Mouse (Mus musculus) A20 (cell line): ENCODE measurements around the gene Gm5580.
"Not testable (repeated sequence)": the region's sequence is repeated elsewhere in the genome, so short reads cannot be mapped to it uniquely, and the experiment has no call there.

Experiments
- DNase-seq: peaks from one replicate; pipeline ENCODE4 v3.0.0-alpha.2; 2011; ENCODE audit warnings: low read depth, low spot score

Gene Gm5580

DNA sequence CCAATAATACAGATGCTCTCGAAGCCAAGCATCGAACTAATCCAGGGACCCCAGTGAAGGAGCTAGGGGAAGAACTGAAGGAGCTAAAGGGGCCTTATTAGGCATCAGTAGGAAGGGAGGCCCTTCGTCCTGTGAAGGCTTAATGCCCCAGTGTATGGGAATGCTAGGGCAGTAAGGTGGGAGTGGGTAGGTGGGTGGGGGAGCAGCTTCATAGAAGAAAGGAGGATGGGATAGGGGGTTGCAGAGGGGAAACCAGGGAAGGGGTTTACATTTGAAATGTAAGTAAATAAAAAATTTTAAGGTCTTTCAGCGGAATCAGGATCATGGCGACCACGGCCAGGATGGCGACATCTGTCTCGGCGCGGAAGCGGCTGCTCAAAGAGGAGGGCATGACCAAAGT is at the start of gene Gm5580:
Gene Gm5580 (plus strand): TSS at position 301 of the 400 bp plus-strand sequence.
- DNase-seq: not testable (repeated sequence)

DNA sequence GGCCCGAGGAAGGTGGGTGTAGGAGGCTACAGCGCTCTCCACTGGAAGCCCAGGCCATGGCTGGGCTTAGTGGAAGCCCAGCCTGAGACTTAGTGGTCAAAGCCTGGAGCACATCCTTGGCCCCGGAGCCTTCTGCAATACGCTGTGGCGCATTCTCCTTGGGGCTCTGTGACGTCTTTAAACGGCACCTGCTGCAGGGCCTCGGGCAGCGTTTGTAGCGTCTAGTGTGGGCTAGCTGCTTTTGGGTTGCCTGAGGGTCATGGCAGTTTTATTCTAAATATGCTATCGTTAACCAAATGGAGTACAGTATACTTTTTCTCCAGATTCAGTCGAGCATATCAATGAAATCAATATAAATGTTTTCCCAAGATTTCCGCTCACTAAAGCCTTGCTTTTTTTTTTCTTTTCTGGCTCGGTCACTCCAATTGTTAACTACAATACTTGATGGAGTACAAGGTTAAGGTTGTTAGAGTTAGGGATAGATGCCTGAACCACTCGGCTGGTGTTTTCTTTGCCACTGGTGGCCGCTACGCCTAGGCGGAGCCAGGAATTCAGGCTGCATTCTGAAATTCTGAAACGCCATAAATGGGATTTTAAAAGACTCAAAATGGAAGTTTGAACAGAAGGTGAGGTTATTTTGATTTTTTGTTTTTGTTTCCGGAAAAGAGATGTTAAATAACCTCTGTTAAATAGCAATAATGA is 44.5 kb upstream of the Gm5580 start, which contains the start of gene Olfr212:
Gene Olfr212 (plus strand): TSS at position 215 of the 702 bp plus-strand sequence.
- not testable (repeated sequence) for DNase-seq

DNA sequence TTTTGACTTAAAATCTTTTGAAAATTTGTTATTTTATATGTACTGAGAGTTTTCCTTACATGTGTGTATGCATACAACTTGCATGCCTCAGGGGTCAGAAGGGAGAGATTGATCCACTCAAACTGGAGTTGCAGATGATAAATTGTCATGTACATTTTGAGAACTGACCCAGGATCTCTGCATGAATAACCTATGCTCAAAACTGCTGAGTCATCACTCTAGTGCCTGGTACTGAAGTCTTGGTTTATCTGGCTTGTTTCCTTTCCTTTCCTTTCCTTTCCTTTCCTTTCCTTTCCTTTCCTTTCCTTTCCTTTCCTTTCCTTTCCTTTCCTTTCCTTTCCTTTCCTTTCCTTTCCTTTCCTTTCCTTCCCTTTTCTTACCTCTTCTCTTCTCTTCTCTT is 36.1 kb upstream of the Gm5580 start:
- no peak for DNase-seq

DNA sequence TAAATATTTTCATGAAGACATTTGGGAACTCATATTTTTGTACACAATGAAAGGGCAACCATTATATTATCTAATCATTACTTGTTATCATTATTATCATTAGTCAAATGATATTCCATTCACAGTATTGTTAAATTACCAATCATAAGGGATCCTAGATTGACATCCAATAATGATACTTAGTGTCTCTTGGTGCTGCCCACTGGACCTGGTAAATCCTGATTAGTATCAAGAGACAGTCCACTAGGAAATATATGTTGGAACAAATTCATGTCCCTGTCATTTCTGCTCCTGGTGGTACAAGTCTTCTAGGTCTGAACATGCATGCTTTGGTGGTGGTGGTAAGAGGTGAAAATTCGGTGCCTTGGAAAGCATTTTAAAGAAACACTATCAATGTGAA is 12.8 kb upstream of the Gm5580 start, which contains the start of gene Olfr213:
Gene Olfr213 (plus strand): TSS at position 301 of the 400 bp plus-strand sequence.
- DNase-seq: no peak

DNA sequence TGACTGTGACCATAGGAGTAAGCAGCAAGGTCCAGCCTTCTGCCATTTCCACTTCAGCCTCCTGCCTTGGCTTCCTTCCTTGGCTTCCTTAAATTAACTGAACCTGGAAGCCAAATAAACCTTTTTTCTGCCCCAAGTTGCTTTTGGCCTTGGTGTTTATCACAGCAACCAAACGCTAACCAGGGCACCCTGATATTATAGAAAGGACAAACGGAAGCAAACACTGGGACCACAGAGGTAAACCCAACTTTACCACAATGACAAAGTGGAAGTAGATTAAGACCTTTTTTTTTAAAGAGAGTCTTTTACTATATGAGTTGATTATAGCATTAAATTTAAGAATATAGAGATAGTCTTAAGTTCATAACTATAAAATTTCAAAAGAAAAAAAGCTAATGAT is 8.4 kb upstream of the Gm5580 start:
- DNase-seq: no peak

DNA sequence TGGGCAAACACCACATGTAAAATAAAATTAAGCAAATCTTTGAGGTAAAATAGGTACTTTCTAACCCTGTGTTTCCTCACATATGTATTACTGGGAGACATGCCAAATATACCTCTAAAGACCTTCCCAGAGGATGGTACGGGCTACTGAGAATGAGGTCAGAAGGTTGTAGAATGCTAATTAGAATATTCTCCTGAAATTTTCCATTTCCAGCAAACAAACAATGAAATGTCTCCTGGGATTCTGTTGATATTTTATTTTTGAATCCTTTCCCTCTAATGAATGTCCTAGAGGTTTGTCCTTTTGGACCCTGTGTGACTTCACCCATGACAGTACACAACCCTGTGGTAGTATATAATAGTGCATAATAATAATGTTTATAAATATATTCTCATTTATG is 3.0 kb downstream of the Gm5580 start, which contains the start of gene Olfr214:
Gene Olfr214 (plus strand): TSS at position 301 of the 400 bp plus-strand sequence.
- no peak for DNase-seq

DNA sequence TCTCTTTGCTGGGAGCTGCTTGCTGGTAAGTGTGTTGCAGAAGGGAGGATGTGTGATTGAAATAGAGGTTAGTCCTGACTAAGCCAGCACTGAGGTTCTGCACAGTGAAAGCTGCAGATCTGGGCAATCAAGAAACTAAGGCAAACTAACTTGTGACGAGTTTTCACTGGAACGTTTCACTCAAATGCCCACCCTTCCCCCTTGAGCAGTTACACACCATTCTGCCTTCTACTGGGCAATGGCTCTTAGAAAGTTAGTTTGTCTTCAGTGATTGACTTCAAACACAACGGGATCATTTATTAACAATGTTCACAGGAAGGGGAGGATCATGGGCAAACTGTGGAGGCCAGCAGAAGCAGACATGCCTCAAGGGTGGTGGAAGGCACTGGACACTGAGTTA is 4.0 kb downstream of the Gm5580 start:
- DNase-seq: no peak

DNA sequence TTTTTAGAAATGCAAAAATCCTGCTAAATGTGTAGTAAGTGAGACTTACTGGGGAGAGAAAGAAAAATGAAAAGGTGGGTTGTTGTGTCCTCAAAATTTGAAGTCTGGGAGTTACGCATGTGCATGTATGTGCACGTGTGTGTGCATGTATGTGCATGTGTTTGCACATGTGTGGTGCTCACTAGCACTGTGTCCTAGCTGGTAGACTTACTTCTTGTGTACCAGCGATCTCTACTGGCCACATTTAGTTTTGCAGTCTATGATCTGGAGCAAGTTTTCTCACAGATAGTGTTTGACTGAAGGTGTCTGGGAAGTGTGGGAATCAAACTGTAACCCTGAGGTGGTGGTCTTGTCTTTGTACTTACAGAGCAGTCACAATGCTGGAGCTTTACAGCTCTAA is 18.9 kb downstream of the Gm5580 start:
- peak; percentile 61 for DNase-seq

DNA sequence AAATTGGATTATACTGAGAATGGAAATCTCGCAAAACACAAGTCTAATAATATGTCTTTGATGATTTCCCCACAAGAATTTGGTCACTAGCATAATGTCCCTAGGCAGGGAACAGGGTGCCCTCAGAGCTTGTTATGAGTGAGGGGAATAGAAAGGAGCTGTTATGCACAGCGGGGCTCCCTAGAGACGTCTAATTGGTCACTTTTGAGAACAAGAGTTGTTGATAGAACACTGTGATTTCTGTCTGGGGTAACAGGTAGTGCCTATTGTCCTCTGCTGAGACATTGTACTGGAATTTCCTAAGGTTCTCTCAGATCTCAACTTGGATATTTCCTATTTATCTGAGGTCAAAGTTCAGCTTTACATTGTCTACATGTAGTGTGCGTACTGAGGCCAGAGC is 33.2 kb downstream of the Gm5580 start, which contains the start of gene Olfr215:
Gene Olfr215 (minus strand): TSS at position 101 of the 400 bp plus-strand sequence.
- no peak for DNase-seq

DNA sequence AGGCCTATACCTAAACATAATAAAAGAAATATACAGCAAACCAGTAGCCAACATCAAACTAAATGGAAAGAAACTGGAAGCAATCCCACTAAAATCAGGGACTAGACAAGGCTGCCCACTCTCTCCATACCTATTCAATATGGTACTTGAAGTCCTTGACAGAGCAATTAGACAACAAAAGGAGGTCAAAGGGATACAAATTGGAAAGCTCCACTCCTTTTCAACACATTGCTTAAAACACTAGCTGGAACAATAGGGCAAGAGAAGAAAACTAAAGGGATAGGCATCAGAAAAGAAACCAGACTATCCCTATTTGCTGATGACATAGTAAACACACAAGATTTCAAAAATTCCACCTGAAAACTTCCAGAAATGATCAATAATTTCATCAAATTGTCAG is 50.0 kb downstream of the Gm5580 start:
- not testable (repeated sequence) for DNase-seq
